Mouse (Mus musculus) liver, embryonic 13.5 days (tissue): Measurements from ENCODE around the gene Ugt1a6b. TPM values are rescaled to one million over a fixed set of nuclear protein-coding genes. Genes with fewer than 3 reads are reported as not detected.
"Not testable (repeated sequence)": the region's sequence is repeated elsewhere in the genome, so short reads cannot be mapped to it uniquely, and the experiment has no call there.

Experiments
- ATAC-seq: fragments of 200-750 bp; cut with Nextera tagmentation; 2 replicates; pipeline ENCODE4 v1.8.0; 2017; ENCODE audit warnings: low read depth, mild to moderate bottlenecking, moderate number of reproducible peaks, moderate library complexity
- DNase-seq: peaks from one replicate; pipeline ENCODE4 v3.0.0; 2022
- H3K27ac ChIP-seq: fragments of 300-500 bp; sonication (generic); 2 replicates; pipeline ENCODE4 v1.5.1; 2015; ENCODE audit warnings: moderate library complexity, mild to moderate bottlenecking, inconsistent platforms
- H3K27me3 ChIP-seq: fragments of 300-500 bp; sonication (generic); 2 replicates; pipeline ENCODE4 v1.6.1; 2015; ENCODE audit warnings: mild to moderate bottlenecking, inconsistent platforms
- H3K36me3 ChIP-seq: fragments of 300-500 bp; sonication (generic); 2 replicates; pipeline ENCODE4 v1.6.1; 2015; ENCODE audit warnings: mild to moderate bottlenecking, inconsistent platforms
- H3K4me1 ChIP-seq: fragments of 300-500 bp; sonication (generic); replicated peaks from 2 replicates; pipeline ENCODE4 v1.6.1; 2015; ENCODE audit warnings: inconsistent platforms
- H3K4me2 ChIP-seq: fragments of 300-500 bp; sonication (generic); 2 replicates; pipeline ENCODE4 v1.6.1; 2015; ENCODE audit warnings: inconsistent platforms, mild to moderate bottlenecking, moderate library complexity
- H3K4me3 ChIP-seq: fragments of 300-500 bp; sonication (generic); replicated peaks from 2 replicates; pipeline ENCODE4 v1.5.1; 2015; ENCODE audit warnings: mild to moderate bottlenecking, inconsistent platforms
- H3K9ac ChIP-seq: fragments of 300-500 bp; sonication (generic); 2 replicates; pipeline ENCODE4 v1.6.1; 2015; ENCODE audit warnings: mild to moderate bottlenecking, inconsistent platforms
- H3K9me3 ChIP-seq: fragments of 300-500 bp; sonication (generic); replicated peaks from 2 replicates; pipeline ENCODE4 v1.6.1; 2016; ENCODE audit warnings: inconsistent platforms
- WGBS: fragments of 180-500 bp; shearing (Covaris S2); methylation state at CpG from one replicate; pipeline ENCODE4 v1.1.7; 2015; ENCODE audit not compliant: insufficient replicate concordance; 5-methylcytosine and 5-hydroxymethylcytosine counted together
- polyA plus RNA-seq: library from polyadenylated mRNA; unstranded; fragments of >200 nt; fragmentation: Nextera tagmentation; extraction: Ambion mirVana; gene quantifications from 2 replicates; pipeline ENCODE4 v1.2.1, GENCODE M21; 2015

Ugt1a6b gene
- polyA plus RNA-seq, 1 experiment from 2014 or later, result 2.1 TPM

DNA sequence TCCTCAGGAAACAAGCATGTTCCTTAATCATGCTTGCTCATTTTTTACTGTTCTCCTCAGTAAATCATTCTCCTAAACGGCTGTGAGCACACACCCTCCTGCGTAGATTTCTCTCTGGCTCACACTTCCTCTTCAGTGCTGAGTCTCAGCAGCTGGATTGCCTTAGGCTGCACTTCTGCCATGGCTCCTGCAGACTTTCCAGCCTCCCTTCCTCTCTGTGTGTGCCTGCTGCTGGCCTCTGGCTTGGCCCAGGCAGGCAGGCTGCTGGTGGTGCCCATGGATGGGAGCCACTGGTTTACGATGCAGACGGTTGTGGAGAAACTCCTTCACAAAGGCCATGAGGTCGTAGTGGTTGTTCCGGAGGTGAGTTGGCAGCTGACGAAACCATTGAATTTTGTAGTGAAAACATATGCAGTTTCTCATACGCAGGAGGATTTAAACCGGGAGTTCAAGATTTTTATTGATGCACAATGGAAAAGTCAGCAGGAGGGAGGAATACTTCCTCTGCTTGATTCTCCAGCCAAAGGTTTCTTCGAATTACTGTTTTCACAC lies 8.0 kb upstream of the Ugt1a6b start, which contains the start of gene Ugt1a7c:
Gene Ugt1a7c (plus strand): TSS at position 122 of the 552 bp plus-strand sequence.
- ATAC-seq (no peak), DNase-seq (no peak)
- no peaks in the 10 kb centered on the region for H3K36me3 ChIP-seq
- no peaks in the 10 kb centered on the region for H3K4me1 ChIP-seq
- H3K4me2 ChIP-seq, result no peak within 1 kb of the TSS
- H3K4me3 ChIP-seq, result no peak within 1 kb of the TSS
- no peaks in the 10 kb centered on the region for H3K9me3 ChIP-seq
- H3K9ac ChIP-seq, result no peak within 1 kb of the TSS
- H3K27ac ChIP-seq, result no peak within 1 kb of the TSS
- WGBS, result 43% methylated on average over 10 of the region's 10 CpGs
- H3K27me3 ChIP-seq, result no peaks in the 10 kb centered on the region

- not testable (repeated sequence) for H3K27me3 ChIP-seq, DNase-seq, H3K4me1 ChIP-seq, H3K4me3 ChIP-seq, H3K9me3 ChIP-seq, H3K9ac ChIP-seq, ATAC-seq, H3K4me2 ChIP-seq, H3K27ac ChIP-seq, H3K36me3 ChIP-seq
- 57% methylated on average over 3 of the region's 3 CpGs for WGBS
These were observed 4.5 kb upstream of the Ugt1a6b start for GRCm38 (mm10) chr1:88098546-88098945.

DNA sequence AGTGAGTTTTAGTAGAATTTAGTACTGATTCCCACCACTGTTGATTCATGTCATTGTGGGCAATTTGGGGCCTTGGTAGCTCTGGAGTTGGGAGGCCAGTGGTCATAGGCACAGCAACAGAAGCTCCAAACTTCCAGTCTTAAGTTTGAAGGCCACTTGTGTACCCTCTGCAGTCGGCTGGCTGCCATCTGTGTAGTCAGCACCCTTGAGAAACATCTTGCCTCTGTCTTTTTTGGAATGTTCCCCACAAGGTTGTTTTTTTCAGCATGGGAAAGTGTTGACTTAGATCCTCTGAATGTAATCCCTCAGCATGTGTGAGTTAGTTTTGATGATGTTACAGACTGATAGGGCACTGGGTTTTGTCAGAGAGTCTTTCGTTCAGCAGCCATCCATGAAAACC lies 3.4 kb upstream of the Ugt1a6b start:
- H3K4me1 ChIP-seq, H3K27ac ChIP-seq, H3K9me3 ChIP-seq, ATAC-seq, H3K4me3 ChIP-seq, H3K27me3 ChIP-seq, H3K9ac ChIP-seq, DNase-seq, H3K36me3 ChIP-seq, H3K4me2 ChIP-seq: not testable (repeated sequence)
- WGBS, result 61% methylated on average over 2 of the region's 2 CpGs

DNA sequence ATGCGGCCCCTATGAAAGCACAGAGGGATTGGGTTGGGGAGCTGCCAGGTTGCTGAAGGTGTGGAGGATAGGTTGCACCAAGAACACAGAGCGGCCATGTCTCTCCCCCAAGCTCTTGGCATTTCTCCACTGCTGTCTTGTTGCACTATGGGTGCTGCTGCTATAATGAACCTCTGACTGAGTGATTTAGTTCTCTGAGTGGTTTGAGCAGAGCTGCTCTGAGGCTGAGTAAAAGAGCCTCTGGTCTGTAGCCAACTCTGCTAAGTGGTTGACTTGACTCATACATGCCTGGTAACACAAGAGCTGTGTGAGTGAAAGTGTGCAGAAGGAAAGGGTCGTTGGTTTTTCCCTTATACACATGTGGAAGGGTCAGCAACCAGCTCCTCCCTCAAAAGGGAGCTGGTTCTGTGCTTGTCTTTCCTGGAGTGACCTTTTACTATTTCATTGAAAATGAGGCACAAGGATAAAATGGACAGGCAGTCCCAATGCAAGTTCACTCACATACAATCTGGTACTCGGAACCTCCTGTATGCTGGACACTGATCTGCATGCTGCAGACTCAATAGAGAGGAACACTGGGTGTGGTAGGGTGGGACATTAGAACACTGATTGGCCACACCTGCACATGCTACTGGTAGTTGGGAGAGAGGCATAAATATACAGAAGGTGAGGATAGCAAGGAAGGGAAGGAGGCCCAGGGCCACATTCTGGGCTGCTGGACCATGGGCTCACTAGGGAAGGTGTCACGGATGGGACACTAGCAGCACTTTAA lies 831 bp downstream of the Ugt1a6b start:
- not testable (repeated sequence) for ATAC-seq, H3K27ac ChIP-seq, H3K4me2 ChIP-seq, H3K36me3 ChIP-seq, H3K9me3 ChIP-seq, DNase-seq, H3K4me1 ChIP-seq, H3K27me3 ChIP-seq, H3K9ac ChIP-seq, H3K4me3 ChIP-seq
- WGBS, result 50% methylated on average over 5 of the region's 5 CpGs

GRCm38 (mm10) chr1:88104667-88105430 lies 1.8 kb downstream of the Ugt1a6b start:
- ATAC-seq, result no peak
- Histone ChIP-seq H3K27me3 (no peaks in the 10 kb centered on the region), H3K36me3 (no peaks in the 10 kb centered on the region), H3K4me2 (no peak overlapping the region), H3K4me3 (no peak overlapping the region), H3K9me3 (no peaks in the 10 kb centered on the region), H3K27ac (no peak overlapping the region), H3K4me1 (peaks cover 8% of the 10 kb centered on the region), H3K9ac (no peak overlapping the region)
- DNase-seq, result no peak
- 56% methylated on average over 1 of the region's 1 CpGs for WGBS

GRCm38 (mm10) chr1:88105656-88106055 lies 2.6 kb downstream of the Ugt1a6b start:
- H3K27me3 ChIP-seq, result no peaks in the 10 kb centered on the region
- H3K4me3 ChIP-seq, result no peak overlapping the region
- no peak for ATAC-seq
- H3K4me2 ChIP-seq, result no peak overlapping the region
- peaks cover 8% of the 10 kb centered on the region for H3K4me1 ChIP-seq
- H3K36me3 ChIP-seq, result no peaks in the 10 kb centered on the region
- no peak for DNase-seq
- whole genome bisulfite sequencing, result 47% methylated on average over 2 of the region's 2 CpGs
- H3K27ac ChIP-seq, result no peak overlapping the region
- H3K9ac ChIP-seq, result no peak overlapping the region
- H3K9me3 ChIP-seq, result no peaks in the 10 kb centered on the region

DNA sequence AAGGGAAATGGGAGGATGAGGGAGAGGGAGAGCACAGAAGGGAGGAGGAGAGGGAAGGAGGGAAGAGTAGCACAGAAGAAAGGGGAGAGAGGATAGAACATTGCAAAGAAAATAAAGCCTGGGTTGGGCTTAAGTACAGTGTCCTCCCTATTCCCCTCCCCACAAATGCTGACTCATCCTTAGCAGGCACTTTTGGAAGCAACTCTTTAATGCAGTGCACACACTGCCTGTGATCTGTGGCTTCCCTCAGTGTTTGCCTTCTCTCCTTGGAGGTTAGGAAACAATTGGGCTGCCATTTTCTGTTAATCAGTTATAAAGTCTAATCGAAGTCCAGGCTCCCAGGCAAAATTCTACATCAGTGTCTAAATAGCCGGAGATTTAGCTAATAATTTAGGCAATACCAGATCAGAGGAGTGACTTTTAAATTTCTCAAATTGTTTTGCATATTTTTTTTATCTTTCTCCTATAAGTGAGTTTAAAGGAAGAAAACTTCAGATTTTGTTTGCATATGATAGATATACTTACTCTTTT lies 6.0 kb downstream of the Ugt1a6b start:
- not testable (repeated sequence) for H3K4me3 ChIP-seq, H3K27me3 ChIP-seq, H3K9me3 ChIP-seq, DNase-seq, H3K27ac ChIP-seq, H3K4me2 ChIP-seq, H3K36me3 ChIP-seq, H3K9ac ChIP-seq, H3K4me1 ChIP-seq
- peak; percentile 99 for ATAC-seq
- WGBS, result 50% methylated on average over 2 of the region's 2 CpGs

GRCm38 (mm10) chr1:88109604-88110003 lies 6.6 kb downstream of the Ugt1a6b start:
- 42% methylated on average over 2 of the region's 2 CpGs for WGBS
- DNase-seq, H3K4me1 ChIP-seq, H3K4me2 ChIP-seq, H3K4me3 ChIP-seq, H3K27me3 ChIP-seq, H3K9me3 ChIP-seq, H3K9ac ChIP-seq, H3K36me3 ChIP-seq: not testable (repeated sequence)
- ATAC-seq, result peak; percentile 32
- peak overlapping the region; percentile 66 for H3K27ac ChIP-seq

GRCm38 (mm10) chr1:88112769-88113168 lies 9.7 kb downstream of the Ugt1a6b start:
- not testable (repeated sequence) for H3K4me2 ChIP-seq, H3K4me3 ChIP-seq, H3K27me3 ChIP-seq, H3K9me3 ChIP-seq, H3K4me1 ChIP-seq, H3K27ac ChIP-seq, DNase-seq, H3K36me3 ChIP-seq, ATAC-seq, H3K9ac ChIP-seq
- WGBS, result 72% methylated on average over 6 of the region's 6 CpGs

DNA sequence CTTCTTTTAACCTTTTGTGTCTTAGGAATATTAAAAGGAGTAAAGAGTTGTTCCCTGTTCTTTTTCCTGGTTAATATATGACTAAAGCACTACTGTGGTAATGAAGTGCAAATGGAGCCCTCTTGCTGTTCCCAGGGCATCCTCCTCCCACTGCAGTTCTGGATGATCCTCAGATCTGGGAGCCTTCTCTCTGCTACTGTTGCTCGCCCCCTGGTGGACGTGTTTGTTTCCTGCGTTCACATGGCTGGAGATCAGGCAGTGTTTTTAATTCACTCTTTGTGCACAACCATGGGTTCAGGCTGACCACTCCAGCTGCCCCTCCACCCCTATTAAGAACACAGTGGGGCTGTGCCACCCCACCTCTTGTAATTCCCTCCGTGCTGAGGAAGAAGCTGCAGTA lies 17.5 kb downstream of the Ugt1a6b start:
- H3K9me3 ChIP-seq, DNase-seq, H3K4me2 ChIP-seq, H3K27ac ChIP-seq, H3K9ac ChIP-seq, H3K4me1 ChIP-seq, H3K36me3 ChIP-seq, H3K27me3 ChIP-seq, H3K4me3 ChIP-seq: not testable (repeated sequence)
- ATAC-seq, result peak; percentile 31; the same call in 1 of the 2 replicates
- WGBS, result 13% methylated on average over 4 of the region's 4 CpGs

GRCm38 (mm10) chr1:88121521-88121920 lies 18.5 kb downstream of the Ugt1a6b start:
- DNase-seq, H3K27ac ChIP-seq, H3K9me3 ChIP-seq, ATAC-seq, H3K4me2 ChIP-seq, H3K36me3 ChIP-seq, H3K4me3 ChIP-seq, H3K4me1 ChIP-seq, H3K27me3 ChIP-seq, H3K9ac ChIP-seq: not testable (repeated sequence)
- no CpG with 5 or more reads among the region's 1 CpGs for WGBS
